Mouse (Mus musculus) thymus, adult 2 months (tissue): ENCODE measurements around the gene Sema6d.

Experiments used
- CTCF ChIP-seq: fragments of 200-500 bp; IDR thresholded peaks from 2 replicates; pipeline ENCODE4 v1.5.1; 2012; ENCODE audit warnings: mild to moderate bottlenecking, control low read depth, low read length, moderate library complexity, borderline replicate concordance; ENCODE audit not compliant: control insufficient read depth, poor library complexity, insufficient read depth; ENCODE audit errors: extremely low read depth
- POLR2A ChIP-seq: fragments of 200-500 bp; IDR thresholded peaks from 2 replicates; pipeline ENCODE4 v1.6.1; 2012; ENCODE audit warnings: mild to moderate bottlenecking, low read length, control low read depth, moderate library complexity; ENCODE audit not compliant: control insufficient read depth, poor library complexity, insufficient read depth; ENCODE audit errors: extremely low read depth

GRCm38 (mm10) chr2:124194041-124194440 is 104.3 kb downstream of the Sema6d start:
- TF ChIP-seq POLR2A (no peak), CTCF (no peak)
